Mouse (Mus musculus) gonadal fat pad, adult 2 months (tissue): Measurements from ENCODE around the gene Cdon. TPM values are rescaled to one million over a fixed set of nuclear protein-coding genes. Genes with fewer than 3 reads are reported as not detected.
"Not testable (repeated sequence)": the region's sequence is repeated elsewhere in the genome, so short reads cannot be mapped to it uniquely, and the experiment has no call there.

Experiments used
- DNase-seq: peaks from one replicate; pipeline ENCODE4 v3.0.0-alpha.2; 2012; ENCODE audit warnings: low read depth
- polyA plus RNA-seq: library from polyadenylated mRNA; depleted of rRNA; stranded (reverse); fragments of >200 nt; gene quantifications from 2 replicates; pipeline ENCODE4 v1.2.3, GENCODE M21; 2012; rRNA removed

Cdon gene
- 18.4 and 19.6 TPM in 2 replicates for polyA plus RNA-seq

GRCm38 (mm10) chr9:35420805-35421719 is at the start of gene Cdon:
Gene Cdon, plus strand, starts transcription at chr9:35421128.
- no peak for DNase-seq

- DNase-seq = no peak
These were observed 48.4 kb upstream of the Cdon start for GRCm38 (mm10) chr9:35372324-35373101.

DNA sequence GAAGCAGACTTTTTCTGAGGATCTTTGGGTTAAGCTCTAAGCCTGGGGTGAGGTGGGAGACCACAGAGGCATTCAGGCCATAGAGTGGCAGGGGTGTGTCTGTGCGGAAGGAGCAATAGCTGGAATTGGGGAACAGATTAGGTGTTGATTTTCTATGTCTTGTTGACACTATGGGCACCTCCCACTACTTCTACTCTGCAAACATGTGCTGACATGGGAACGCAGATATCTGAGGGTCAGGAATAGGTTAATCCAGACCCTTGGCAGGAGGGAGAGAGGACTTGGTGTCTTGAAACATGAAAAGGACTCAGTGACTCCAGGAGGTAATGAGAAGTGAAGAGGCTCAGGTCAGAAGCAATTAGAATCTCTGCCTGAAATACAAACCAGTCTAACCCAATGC is 43.0 kb upstream of the Cdon start:
- DNase-seq = no peak

GRCm38 (mm10) chr9:35378991-35379390 is 41.9 kb upstream of the Cdon start:
- no peak for DNase-seq

DNA sequence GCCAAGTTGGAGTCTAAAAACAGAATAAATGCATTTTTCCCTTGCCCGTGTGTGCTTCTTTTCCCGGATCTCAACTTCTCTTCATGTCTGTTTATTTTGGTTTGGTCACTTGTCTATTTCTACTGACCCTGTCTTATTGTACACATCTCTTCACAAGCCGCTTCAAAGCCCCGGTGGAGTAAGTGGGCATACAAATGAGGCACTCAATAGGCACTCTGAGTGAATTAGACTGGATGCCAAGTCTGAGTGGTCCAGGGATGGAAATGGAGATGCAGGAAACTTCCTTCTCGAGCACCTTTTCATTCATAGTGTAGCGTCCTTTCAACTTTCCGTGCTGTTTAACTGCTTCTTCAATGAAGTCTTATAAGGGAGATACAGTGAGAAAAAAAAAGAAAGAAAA is 21.0 kb upstream of the Cdon start:
- no peak for DNase-seq

DNA sequence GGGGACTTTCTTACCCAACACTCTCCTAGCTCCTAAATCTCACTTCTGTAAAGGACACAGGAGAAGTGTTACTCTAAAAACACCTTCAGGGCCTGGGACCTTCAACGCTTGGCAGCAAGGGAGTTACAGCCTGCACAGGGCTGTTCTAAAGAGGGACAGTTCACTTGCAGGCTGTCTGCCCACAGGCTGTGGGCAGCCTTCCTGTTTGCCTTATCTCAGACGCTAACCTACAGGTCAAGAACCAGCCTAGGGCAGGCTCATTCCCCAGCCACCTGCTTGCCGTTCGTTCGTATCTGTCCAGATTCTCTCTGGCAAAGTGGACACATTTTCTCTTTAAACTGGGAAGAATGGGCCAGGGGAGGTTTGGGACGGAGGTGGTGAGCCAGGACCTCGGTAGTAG is 20.5 kb upstream of the Cdon start:
- no peak for DNase-seq

GRCm38 (mm10) chr9:35400831-35401230 is 20.1 kb upstream of the Cdon start:
- no peak for DNase-seq

- no peak for DNase-seq
These were observed 18.3 kb upstream of the Cdon start for GRCm38 (mm10) chr9:35402584-35402991.

DNA sequence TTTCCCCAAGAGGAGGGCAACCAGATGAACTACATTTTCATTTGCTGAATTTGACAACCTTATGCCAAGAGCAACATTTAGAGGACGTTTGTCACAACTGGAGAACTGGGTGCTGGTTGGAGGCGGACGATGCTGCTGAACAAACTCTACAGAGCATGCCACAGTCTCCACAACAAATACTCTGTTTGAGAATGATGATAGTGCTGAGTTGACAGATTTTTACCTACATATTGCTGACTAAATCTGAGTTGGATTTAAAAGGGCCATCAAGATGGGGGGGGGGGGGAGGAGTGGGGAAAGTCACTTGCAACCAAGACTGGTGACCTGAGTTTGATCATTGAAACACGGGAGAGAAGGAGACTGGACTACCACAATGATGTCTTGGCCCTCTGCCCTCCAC is 17.4 kb upstream of the Cdon start:
- DNase-seq = no peak

DNA sequence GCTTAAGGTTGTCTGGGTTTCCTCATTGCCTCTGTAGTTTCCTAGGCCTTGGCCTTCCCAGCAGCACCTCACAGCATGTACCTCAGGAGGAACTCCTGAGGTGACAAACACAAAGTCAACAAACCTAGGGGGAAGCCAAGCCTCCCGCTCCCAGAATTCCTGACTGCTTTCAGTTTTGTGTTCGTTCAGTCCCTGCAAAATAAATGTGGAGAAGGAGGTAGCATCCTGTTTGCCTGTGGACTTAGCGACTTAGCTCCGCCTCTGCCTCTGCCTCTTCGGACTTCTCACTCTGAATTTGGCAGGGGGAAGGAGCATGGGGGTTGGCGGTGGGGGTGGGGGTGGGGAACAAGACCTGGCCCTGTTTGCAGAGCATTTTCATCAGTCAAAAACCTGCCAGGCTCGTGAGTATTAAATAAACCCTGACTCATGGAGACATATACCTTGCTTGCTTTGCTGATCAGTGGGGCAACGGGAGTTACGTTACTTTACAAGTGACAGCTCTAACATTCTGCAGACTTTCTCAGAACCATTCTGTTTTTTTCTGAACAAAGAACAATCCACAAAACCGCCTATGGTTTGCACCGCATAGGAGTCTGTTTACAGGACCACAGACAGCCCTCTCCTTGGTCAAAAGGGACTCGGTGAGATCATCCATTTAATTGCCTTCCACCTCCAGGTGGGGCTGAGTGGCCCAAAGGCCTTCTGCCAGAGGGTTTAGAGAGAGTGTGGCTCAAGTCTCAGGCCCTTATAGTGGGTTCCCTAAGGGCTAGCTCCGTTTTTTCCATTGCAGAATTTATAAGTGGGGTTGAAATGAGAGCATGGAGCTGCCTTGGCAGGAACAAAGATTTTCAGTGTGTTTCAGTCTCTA is 15.7 kb upstream of the Cdon start:
- DNase-seq = no peak

GRCm38 (mm10) chr9:35411225-35411965 is 9.5 kb upstream of the Cdon start:
- no peak for DNase-seq

- no peak for DNase-seq
These were observed 9.0 kb upstream of the Cdon start for GRCm38 (mm10) chr9:35411975-35412374.

DNA sequence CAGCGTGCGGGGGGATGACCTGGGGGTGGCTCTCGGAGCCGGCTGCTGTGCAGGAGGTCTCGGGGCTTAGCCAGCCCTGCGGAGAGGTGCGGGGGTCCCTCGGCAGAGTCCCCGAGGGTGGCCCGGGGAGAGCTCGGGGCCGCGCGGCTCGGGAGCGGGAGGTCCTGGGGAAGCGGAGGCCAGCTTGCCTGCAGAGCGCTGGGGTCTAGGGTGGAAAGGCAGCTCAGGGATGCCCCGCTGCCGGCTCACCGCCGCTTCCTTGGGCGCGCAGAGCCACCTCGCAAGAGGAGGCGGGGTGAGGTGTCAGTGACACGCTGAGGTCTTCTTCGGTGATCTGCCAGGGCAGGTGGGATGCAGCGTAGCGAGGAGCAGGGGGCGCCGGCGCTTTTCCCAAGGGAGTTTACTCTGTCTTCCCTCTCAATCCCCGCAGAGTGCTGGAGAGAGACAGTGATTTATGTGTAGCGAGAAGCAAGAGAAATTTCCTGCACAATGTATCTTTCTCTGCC is 855 bp downstream of the Cdon start:
- no peak for DNase-seq

DNA sequence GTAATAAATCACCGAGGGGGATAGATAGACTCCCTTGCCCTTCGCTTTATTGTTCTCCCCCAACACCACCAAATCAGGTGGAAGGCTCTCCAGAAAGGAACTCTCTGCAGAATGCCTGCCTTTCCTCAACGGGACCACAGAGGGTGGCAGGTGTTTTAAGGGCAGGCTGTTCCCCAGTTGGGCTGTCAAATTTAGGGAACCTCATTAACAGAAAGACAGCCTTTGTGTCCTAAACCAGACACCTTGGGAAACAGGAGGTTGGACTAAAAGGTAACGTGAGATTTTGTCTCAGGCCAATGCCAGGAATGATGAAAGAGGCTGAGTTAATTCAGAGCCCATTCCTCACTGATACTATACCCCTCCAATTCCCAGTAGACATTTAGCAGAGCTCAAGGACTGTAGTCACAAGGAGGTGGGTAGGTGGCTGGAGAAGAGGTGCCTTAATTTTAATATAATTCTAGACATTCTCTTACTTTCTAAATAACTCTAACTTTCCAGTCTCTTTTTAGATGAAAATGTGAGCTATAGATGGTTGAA is 1.5 kb downstream of the Cdon start:
- no peak for DNase-seq

DNA sequence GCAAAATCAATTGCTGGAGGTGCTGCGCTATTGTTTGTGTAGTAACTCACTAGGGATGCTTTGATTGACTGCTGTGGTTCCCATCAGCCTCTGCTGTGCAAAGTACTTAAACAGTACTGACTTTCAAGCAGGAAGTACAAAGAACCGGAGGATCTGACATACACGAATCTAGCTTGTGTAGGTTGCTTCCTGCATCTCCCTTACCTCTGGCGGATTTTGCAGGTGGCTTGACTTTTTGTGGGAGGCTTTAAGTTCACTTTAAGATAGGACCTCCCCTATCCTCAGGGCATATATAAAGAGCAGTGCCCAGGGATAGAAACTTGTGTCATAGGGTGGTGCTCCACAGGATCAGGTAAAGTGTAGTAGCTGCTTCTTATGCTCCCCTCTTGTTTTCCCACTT is 2.3 kb downstream of the Cdon start:
- DNase-seq = no peak

DNA sequence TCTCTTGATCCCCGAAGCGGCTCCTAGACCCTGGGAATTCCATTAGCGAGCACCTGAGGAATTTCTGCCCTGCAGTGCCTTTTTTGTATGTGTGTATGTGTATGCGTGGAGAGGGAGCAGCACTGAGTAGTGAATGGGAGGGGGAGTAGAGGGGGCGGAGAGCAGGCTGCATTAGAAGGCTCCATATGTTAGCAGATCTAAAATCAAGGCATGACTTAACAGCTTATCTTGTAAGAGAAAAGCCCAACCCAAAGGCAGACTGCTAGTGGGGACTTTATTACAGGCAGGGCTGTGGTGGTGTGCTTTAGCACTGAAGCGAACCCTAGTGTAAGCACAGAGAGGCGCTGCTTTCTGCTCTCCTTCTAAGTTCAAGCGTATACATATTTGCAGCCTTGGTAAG is 3.7 kb downstream of the Cdon start:
- DNase-seq = no peak

GRCm38 (mm10) chr9:35430476-35430875 is 9.5 kb downstream of the Cdon start:
- no peak for DNase-seq

DNA sequence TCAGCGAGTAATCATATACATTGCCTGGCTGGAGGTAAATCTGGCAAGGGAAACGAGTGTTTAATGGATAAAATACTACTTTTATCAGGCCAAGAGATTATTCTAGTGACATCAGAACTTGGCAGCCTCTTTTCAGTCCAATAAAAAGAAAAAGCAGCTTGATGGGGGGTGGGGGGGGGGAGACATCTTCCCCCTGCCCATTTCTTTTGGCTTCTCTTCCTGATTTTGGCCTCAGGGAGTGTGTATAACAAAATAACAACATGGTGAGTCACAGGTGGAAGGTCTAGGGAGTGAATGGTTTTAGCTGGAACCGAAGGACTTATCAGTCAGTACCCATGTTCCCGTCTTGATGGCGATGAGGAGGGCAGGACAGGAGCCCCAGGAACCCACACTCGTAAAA is 10.5 kb downstream of the Cdon start:
- DNase-seq = no peak

GRCm38 (mm10) chr9:35432717-35433297 is 11.9 kb downstream of the Cdon start:
- DNase-seq = not testable (repeated sequence)

GRCm38 (mm10) chr9:35434340-35434739 is 13.4 kb downstream of the Cdon start:
- DNase-seq = no peak
